Mouse (Mus musculus) G1E (cell line): Measurements from ENCODE around the gene Cacnb4. TPM values are rescaled to one million over a fixed set of nuclear protein-coding genes. Genes with fewer than 3 reads are reported as not detected.

Experiments used
- ATAC-seq: 2 replicates; pipeline ENCODE4 v1.8.0; 2016; ENCODE audit warnings: mild to moderate bottlenecking; ENCODE audit not compliant: insufficient number of reproducible peaks, poor library complexity, low FRiP score, severe bottlenecking; ENCODE audit errors: extremely low read depth
- DNase-seq: peaks from one replicate; pipeline ENCODE4 v3.0.0; 2012; ENCODE audit warnings: low spot score
- H3K27me3 ChIP-seq: 2 replicates; pipeline ENCODE4 v1.6.1; 2012; ENCODE audit warnings: mild to moderate bottlenecking, low read length, inconsistent platforms; ENCODE audit not compliant: insufficient read depth
- H3K36me3 ChIP-seq: replicated peaks from 2 replicates; pipeline ENCODE3; 2012; ENCODE audit warnings: mild to moderate bottlenecking, inconsistent platforms
- H3K4me1 ChIP-seq: 2 replicates; pipeline ENCODE4 v1.6.1; 2012; ENCODE audit warnings: low read depth, low read length, inconsistent platforms, mixed read lengths; ENCODE audit not compliant: insufficient read depth
- H3K4me3 ChIP-seq: 2 replicates; pipeline ENCODE4 v1.5.1; 2012; ENCODE audit warnings: low read depth, mild to moderate bottlenecking, inconsistent platforms, low read length, moderate library complexity, mixed read lengths
- H3K9me3 ChIP-seq: replicated peaks from 2 replicates; pipeline ENCODE4 v1.6.1; 2012; ENCODE audit warnings: inconsistent platforms
- CTCF ChIP-seq: IDR thresholded peaks from 2 replicates; pipeline ENCODE4 v1.5.1; 2012; ENCODE audit warnings: low read depth, low read length, inconsistent platforms, mixed read lengths
- GATA1 ChIP-seq: IDR thresholded peaks from 2 replicates; pipeline ENCODE4 v1.6.1; 2012; ENCODE audit warnings: borderline replicate concordance, low read length, inconsistent platforms, mixed read lengths
- GATA2 ChIP-seq: IDR thresholded peaks from 2 replicates; pipeline ENCODE4 v1.6.1; 2012; ENCODE audit warnings: low read depth, low read length, inconsistent platforms, borderline replicate concordance
- POLR2AphosphoS5 ChIP-seq: IDR thresholded peaks from 2 replicates; pipeline ENCODE4 v1.6.1; 2012; ENCODE audit warnings: low read depth, low read length, inconsistent platforms; ENCODE audit not compliant: insufficient replicate concordance
- TAL1 ChIP-seq: conservative IDR thresholded peaks from 2 replicates; pipeline ENCODE4 v1.6.1; 2012; ENCODE audit warnings: low read depth, low read length, inconsistent platforms, mixed read lengths
- polyA plus RNA-seq: library from polyadenylated mRNA; stranded (reverse); fragments of >175 nt; gene quantifications from 2 replicates; pipeline ENCODE4 v1.2.3, GENCODE M21; 2012
- total RNA-seq, 2 experiments: library from RNA; stranded (forward) in 1 of 2; stranded (reverse) in 1 of 2; fragments of 200-1000 nt in 1 of 2; fragments of >200 nt in 1 of 2; fragmentation: Nextera tagmentation in 1 of 2; gene quantifications; 2 replicates each; pipeline ENCODE4 v1.2.3; 2014 to 2017

The Cacnb4 gene
- total and polyA plus RNA-seq, 3 experiments, result 0.01 to 0.15 (median 0.11) TPM

DNA sequence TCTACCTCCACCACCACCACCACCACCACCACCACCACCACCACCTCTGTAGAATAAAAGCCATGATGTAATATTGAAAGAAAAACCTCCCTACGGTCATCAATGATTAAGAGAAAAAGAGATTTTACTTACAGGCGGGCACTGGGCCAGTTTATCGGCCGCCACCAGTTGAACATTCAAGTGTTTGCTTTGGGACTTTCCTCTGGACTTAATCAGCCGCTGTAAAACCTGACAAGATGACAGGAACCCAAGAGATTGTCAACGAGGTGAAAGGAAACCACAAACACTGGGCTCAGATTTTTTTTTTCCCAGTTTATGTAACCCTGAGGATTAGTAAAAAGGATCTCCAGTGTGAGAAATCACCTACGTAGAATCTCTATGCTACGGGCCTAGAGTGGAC, 226.8 kb downstream of the Cacnb4 start:
- no peaks in the 10 kb centered on the region for H3K36me3 ChIP-seq
- DNase-seq (no peak), ATAC-seq (no peak)
- H3K4me1 ChIP-seq, result no peaks in the 10 kb centered on the region
- TF ChIP-seq TAL1 (no peak), CTCF (no peak), POLR2AphosphoS5 (no peak), GATA2 (no peak), GATA1 (no peak)
- no peaks in the 10 kb centered on the region for H3K9me3 ChIP-seq
- no peaks in the 10 kb centered on the region; the same call in 1 of the 2 replicates for H3K27me3 ChIP-seq
- no peak overlapping the region for H3K4me3 ChIP-seq

DNA sequence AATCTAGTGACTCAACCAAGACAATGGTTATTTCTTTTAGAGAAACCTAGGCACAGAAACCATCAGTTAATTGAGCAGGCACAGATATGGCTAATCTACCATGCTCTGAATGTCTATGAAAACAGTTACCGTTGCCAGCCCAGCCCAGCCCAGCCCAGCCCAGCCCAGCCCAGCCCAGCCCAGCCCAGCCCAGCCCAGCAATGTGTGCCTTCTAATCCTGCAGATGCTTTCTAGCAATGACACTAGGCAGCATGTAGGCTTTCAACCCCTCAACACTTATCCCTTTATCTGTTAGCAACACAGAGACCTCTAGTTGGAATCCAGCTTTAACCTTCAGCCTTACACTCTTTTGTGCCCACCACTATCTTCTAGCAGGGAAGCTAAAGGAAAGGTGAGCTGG, 227.7 kb downstream of the Cacnb4 start:
- Histone ChIP-seq H3K27me3 (no peaks in the 10 kb centered on the region; the same call in 1 of the 2 replicates), H3K4me3 (no peak overlapping the region), H3K9me3 (no peaks in the 10 kb centered on the region), H3K36me3 (no peaks in the 10 kb centered on the region), H3K4me1 (no peaks in the 10 kb centered on the region)
- TF ChIP-seq GATA1 (no peak), POLR2AphosphoS5 (no peak), GATA2 (no peak), TAL1 (no peak), CTCF (no peak)
- no peak for ATAC-seq
- no peak for DNase-seq

DNA sequence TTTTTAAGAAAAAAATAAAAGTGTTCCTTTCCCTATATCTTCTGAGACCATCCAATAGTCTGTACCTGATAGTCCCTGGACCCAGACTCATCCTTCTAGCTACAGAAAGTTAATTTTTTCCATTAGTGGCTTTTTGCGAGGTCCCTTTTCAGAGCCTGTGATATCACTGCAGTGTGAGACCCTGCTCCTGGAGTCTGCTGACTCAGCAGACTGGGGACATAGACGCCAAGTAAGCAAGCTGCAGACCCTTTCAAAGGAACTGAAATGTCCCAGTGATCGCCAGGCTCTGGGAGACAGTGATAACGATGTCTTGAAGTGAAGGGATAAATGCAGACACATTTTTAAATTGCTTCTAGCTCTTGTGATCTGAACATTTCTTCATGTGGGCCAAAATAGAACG, 230.0 kb downstream of the Cacnb4 start:
- DNase-seq (no peak), ATAC-seq (no peak)
- Histone ChIP-seq H3K36me3 (no peaks in the 10 kb centered on the region), H3K27me3 (no peaks in the 10 kb centered on the region; the same call in 1 of the 2 replicates), H3K9me3 (no peaks in the 10 kb centered on the region), H3K4me3 (no peak overlapping the region), H3K4me1 (no peaks in the 10 kb centered on the region)
- TF ChIP-seq CTCF (no peak), TAL1 (no peak), GATA2 (no peak), POLR2AphosphoS5 (no peak), GATA1 (no peak)

DNA sequence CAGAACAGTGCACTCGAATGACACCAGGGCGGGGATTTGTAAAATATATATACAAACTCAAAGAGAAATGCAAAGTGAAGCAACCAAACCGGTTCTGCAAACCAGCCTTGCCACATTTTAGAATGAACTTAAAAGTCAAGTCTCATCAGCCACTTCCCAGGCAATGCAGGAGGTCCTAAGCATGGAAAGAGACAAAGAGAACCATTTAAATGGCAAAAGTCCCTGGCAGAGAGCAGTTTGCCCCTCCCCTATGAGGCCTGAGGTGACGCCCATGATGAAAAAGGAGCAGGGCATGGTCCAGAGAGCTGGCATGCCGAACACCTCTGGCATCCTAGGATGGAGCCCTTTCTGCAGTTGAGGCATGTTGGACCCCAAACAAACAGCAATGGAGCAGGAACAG, 234.5 kb downstream of the Cacnb4 start:
- ATAC-seq (no peak), DNase-seq (no peak)
- Histone ChIP-seq H3K27me3 (peaks cover 4% of the 10 kb centered on the region; the same call in 1 of the 2 replicates), H3K9me3 (no peaks in the 10 kb centered on the region), H3K4me3 (no peak overlapping the region), H3K4me1 (no peaks in the 10 kb centered on the region), H3K36me3 (no peaks in the 10 kb centered on the region)
- TF ChIP-seq GATA2, result no peak
- no peak for TF ChIP-seq TAL1

DNA sequence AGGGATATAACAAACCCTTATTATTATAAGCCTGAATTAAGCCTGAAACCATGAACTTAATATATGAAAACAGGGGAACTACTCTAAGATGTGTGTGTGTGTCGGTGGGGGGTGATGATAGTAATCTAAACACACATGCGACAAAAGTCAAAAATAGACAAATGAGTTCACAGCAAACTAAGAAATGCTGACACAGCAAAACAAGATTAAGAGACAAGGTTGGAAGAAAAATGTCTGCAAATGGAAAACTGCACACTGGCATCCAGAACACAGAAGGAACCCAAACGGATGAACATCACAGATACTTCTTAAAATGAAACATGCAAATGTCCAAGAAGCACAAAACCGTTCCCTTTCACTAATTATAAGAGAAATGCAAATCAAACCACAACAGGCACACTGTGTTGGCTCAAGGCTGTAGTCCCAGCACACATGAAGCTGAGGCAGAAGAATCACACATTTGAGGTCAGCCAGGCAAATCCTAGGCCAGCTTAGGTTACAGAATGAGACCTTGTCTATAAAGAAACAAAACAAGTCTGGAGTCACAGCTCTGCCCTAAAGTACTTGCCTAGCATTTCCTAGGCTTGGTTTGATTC, 236.1 kb downstream of the Cacnb4 start:
- Histone ChIP-seq H3K27me3 (peaks cover 6% of the 10 kb centered on the region), H3K36me3 (no peaks in the 10 kb centered on the region), H3K9me3 (no peaks in the 10 kb centered on the region), H3K4me3 (no peak overlapping the region), H3K4me1 (no peaks in the 10 kb centered on the region)
- TF ChIP-seq POLR2AphosphoS5 (no peak), TAL1 (no peak), CTCF (no peak), GATA2 (no peak), GATA1 (no peak)
- ATAC-seq (no peak), DNase-seq (no peak)

DNA sequence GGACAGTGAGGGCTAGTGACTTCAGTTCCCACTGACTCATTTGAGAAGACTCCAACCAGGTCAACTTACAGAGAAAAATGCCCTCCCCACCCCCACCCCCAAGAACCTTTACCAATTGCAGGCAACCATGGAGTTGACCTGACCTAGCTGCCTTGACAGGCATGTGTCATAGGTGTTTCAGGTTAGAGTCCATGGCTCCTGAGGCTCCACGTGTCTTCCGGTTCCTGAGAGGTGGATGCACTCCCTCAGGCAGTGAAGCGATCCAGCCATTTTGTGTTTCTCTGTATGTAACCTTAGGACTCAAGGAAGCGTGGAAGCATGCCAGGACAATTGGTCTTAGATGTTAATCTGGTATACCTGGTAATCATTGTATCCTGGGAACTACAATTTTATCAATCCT, 238.2 kb downstream of the Cacnb4 start:
- DNase-seq, result no peak
- no peaks in the 10 kb centered on the region for H3K4me1 ChIP-seq
- H3K4me3 ChIP-seq, result no peak overlapping the region
- H3K9me3 ChIP-seq, result no peaks in the 10 kb centered on the region
- TF ChIP-seq GATA1, result no peak
- TF ChIP-seq CTCF, result no peak
- no peak for TF ChIP-seq TAL1
- TF ChIP-seq GATA2, result no peak
- TF ChIP-seq POLR2AphosphoS5, result no peak
- peaks cover 6% of the 10 kb centered on the region for H3K27me3 ChIP-seq
- H3K36me3 ChIP-seq, result no peaks in the 10 kb centered on the region
- ATAC-seq, result no peak

DNA sequence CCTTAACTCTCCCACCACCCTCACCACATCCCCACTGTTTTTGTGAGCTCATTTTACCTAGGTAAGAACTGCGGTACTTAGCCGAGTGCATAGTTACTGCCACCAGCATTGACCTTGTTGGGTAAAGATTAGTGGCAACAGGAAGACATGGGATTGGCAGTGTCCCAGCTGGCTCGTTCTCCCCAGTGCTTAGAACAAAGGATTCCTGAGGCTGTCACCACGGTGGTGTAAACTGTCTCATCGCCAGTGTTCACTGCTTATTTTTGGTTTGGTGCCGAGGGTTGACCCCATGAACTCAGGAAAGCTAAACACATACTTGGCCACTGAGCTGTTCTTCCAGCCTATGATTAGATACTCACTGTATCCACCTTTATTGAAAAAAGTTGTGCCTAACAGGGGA, 238.6 kb downstream of the Cacnb4 start:
- H3K27me3 ChIP-seq, result peaks cover 8% of the 10 kb centered on the region
- H3K36me3 ChIP-seq, result no peaks in the 10 kb centered on the region
- no peaks in the 10 kb centered on the region for H3K4me1 ChIP-seq
- H3K9me3 ChIP-seq, result no peaks in the 10 kb centered on the region
- no peak overlapping the region for H3K4me3 ChIP-seq
- no peak for TF ChIP-seq GATA1
- TF ChIP-seq TAL1, result no peak
- TF ChIP-seq GATA2, result no peak
- no peak for TF ChIP-seq POLR2AphosphoS5
- no peak for TF ChIP-seq CTCF
- DNase-seq (no peak), ATAC-seq (no peak)
